Mouse (Mus musculus): ENCODE results near the gene 1700019N19Rik. TPM values are rescaled to one million over a fixed set of nuclear protein-coding genes. Genes with fewer than 3 reads are reported as not detected.

1700019N19Rik gene
- total RNA-seq, 4 experiments from 2014 or later, result 0.28 TPM; not detected in 3

Other genes with a start within 250 kb of the 1700019N19Rik start
- gene Pnlip, start 142.0 kb downstream of the 1700019N19Rik start, total RNA-seq (2022), result not detected
- not detected for gene Pnliprp1, start 65.6 kb downstream of the 1700019N19Rik start, total RNA-seq (2022)
- gene Pnliprp2, start 34.7 kb downstream of the 1700019N19Rik start, total RNA-seq (2022), result not detected
- under 1 TPM; 0.24 to 0.71 (median 0.29) TPM for gene Eno4, start 149.0 kb upstream of the 1700019N19Rik start, total RNA-seq (2022)
- 100 to 1,000 TPM in 3 of 4 experiments, 10 to 100 TPM in 1; 90.2 to 190 (median 131) TPM for gene Hspa12a, start 149.2 kb upstream of the 1700019N19Rik start, total RNA-seq (2022)

All from adrenal gland, adult 8-10 months (tissue).